Mouse (Mus musculus) layer of hippocampus, adult 18-20 months (tissue): ENCODE measurements around the gene Msl1. TPM values are rescaled to one million over a fixed set of nuclear protein-coding genes. Genes with fewer than 3 reads are reported as not detected.
A peak's percentile ranks its signal among the peaks of the same experiment; 100 is the strongest.

ENCODE experiments used
- DNase-seq, 2 experiments: peaks; one replicate each; pipeline ENCODE4 v3.0.0; 2022; ENCODE audit warnings: low spot score in 2 of 2
- total RNA-seq, 2 experiments: library from RNA; stranded (reverse); gene quantifications; 2 replicates each; pipeline ENCODE4 v1.2.3; 2021

The Msl1 gene
- total RNA-seq, 2 experiments from 2014 or later = 178 to 183 TPM

DNA sequence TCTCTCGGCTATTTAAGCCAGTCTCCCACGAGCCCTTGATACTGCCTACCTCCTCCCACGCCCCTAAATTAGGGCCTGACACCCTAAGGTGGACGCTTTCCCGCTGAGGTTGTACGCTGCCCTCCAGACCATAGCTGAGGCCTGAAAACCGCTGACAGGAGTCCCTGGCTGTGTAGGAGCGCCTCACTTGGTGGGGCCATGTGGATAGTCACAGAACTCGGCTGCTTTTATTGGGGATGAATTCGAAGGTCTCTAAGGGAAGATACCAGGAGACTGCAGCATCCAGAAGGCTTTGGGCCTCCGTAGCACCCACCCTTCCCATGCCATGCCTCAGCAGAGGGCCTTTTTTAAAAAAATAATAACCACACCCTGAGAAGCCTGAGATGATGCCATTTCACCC, 42.6 kb downstream of the Msl1 start:
- peak in 1 of 2 experiments; percentile 52 for DNase-seq

DNA sequence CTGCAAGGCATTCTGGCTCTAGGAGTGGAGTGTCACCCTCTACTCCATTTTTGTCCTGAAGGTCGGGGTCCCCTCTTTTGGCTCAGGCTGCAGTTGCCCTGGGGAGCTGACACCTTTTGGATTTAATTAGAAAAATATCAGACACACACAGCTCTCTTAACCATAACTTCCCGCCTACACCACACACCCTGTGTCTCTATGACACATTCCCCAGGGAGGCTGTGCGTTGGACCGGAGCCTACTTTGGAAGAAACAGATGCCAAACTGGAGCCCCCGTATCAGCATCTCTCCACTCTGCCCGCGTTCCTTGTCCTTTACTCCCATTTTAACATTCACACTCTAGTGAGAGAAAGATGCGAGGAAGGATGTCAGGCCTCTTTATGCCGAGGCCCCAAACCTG, 43.2 kb downstream of the Msl1 start:
- DNase-seq = peak; percentile 84 to 92

DNA sequence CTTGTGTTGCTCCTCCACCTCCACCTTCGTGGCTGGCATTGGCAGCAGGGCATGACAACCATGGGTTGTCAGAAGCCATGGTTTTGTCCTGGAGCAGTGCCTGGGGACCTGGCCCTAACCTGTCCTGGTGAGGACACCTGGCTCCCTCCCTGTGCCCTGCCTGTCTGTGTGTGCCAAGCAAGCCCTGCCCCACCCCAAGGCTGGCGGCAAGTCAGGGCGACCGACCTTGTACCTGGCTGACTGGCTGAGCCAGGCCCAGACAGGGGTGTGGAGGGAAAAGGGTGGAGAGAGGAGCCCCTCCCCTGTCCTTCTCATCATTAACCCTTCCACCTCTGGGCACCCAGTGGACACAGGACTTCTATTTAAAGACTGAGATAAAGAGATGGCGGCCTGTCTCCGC, 44.1 kb downstream of the Msl1 start:
- no peak for DNase-seq

DNA sequence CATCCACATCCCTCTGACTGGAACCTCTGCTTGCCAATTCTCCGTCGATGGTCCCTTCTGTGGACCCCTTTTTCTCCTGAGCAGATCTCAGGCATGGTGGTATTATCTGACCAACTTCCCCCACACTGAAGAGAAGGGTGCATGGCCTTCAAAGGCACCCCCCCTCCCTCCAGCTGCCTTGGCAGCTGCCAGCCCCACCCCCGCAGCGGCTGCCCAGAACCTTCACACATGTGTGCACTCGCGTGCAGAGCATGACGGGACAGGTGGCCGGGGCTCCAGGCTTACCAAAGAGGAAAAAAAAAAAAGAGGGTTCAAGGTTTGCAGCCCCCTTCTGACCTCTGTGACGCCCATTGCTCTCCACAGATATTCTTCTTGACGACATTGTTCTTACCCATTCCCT, 44.6 kb downstream of the Msl1 start:
- DNase-seq = no peak

DNA sequence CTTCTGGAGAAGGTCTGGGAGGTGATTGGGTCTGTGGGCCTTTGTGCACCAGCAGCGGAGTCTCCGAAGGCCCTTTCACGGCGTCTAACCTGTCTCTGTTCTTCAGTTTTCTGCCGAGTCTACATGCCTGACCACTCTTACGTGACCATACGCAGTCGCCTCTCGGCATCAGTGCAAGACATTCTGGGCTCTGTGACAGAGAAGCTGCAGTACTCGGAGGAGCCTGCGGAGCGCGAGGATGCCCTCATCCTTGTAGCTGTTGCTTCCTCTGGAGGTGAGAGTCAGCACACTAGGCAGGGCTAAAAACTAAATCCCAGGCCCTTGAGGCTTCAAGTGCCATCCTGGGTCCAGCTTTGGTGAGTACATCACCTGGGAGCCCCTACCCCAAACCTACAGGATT, 50.7 kb downstream of the Msl1 start:
- DNase-seq = no peak

DNA sequence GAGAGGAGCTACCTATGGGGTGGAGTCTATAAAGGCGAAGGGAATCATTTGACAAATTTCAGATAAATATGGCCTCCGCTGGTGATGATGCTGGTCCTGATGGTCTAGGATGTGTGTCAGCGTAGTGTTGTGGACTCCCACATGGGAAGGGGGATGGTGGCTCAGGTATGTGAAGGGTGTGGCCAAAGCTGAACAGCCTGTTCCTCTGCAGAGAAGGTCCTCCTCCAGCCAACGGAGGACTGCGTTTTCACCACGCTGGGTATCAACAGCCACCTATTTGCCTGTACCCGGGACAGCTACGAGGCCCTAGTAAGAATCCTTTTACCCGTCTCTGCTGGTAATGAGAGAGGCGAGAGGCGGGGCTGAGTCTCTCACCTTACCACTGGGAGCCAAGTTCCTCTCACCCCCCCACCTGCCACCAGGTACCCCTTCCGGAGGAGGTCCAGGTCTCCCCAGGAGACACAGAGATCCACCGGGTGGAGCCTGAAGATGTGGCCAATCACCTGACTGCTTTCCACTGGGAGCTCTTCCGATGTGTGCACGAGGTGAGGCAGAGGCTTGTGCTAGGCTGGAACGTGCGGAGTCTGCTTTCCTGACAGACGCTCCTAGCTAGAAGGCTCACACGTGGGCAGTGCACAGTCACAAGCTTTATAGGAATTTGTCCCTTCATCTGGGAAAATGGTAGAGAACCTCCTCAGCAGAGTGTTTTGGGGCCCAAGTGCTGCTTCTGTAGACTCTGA, 51.7 kb downstream of the Msl1 start:
- no peak for DNase-seq

DNA sequence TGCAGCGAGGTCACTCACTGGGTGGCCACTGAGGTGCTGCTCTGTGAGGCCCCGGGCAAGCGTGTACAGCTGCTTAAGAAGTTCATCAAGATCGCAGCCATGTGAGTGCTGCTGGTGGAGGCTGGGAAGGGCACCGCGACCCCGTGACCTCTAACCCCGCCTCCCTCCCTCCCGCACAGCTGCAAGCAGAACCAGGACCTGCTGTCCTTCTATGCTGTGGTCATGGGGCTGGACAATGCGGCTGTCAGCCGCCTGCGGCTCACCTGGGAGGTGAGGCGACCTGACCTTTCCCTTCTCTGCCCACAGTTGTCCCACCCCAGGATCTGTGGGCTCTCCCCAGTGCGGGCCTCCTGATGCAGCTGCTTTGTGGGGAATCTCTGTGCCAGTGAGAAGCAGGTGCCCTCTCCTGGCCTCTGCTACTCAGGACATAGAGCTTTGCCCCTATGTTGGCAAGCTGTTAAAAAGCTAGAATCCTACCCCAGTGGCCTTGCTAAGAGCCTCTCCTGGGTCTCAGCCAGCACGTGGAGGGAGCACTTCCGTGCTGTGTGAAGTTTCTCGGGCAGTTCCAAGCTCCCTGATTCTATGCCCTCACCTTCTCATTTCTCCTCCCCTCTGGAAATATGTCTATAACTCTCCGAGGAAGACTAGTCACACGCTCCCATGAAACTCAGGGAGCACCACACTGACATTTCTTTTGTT, 54.0 kb downstream of the Msl1 start:
- DNase-seq = no peak

DNA sequence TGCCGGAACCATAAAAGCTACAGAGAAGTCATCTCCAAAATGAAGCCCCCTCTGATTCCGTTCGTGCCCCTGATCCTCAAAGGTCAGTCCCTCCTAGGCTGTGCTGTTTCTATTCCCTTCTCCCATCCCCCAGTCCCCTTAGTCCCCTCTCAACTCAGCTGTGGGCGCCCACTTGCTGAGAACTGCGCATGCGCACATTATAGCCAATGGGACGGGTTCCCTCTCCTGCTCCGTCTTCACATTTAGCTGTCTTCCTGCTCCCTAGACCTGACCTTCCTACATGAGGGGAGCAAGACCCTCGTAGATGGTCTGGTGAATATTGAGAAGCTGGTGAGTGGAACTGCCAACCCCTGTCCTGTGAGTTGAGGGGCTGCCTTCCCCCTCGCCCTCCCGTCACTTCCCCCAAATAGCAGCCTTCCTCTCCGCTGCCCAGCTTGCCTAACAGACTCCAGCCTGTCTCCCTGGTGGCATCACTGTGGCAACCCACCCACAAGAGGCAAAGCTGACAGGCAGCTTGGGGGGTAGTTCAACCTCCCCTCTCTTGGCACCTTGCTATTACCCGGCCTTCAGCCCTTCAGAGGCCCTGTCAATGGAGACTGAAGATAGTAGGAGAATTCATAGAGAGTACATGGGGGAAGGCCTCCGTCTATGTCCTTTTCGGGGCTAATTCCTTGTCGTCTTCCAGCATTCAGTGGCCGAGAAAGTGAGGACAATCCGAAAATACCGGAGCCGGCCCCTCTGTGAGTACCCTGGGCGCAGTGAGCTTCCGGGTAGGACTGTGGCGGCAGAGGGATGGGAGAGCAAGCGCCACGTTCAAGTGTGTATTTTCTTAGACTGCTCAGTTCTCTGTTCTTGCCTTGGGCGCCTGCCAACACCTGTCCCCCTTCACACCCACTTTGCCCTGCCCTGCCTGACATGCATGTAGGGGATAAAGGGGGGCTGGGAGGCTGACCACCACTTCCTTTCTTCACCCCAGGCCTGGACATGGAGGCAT, 55.1 kb downstream of the Msl1 start:
- peak in 1 of 2 experiments; percentile 81 for DNase-seq

DNA sequence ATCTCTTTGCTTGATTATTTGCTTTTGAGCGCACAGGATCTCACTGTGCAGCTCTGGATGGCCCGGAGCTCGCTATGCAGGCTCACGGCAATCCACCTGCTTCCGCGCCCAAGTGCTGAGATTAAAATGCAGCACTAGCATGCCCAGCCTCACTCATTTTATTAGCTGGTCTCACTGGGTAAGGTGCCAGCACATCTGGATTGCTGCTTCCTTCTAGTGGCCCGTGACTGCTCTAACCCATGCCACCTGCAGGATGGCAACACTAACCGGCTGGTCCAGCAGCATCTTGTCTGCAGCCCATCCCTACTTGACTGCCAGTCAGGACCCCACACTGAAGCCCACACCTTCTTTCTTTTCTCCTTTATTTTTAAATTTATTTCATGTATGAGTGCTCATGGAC, 58.8 kb downstream of the Msl1 start:
- no peak for DNase-seq

DNA sequence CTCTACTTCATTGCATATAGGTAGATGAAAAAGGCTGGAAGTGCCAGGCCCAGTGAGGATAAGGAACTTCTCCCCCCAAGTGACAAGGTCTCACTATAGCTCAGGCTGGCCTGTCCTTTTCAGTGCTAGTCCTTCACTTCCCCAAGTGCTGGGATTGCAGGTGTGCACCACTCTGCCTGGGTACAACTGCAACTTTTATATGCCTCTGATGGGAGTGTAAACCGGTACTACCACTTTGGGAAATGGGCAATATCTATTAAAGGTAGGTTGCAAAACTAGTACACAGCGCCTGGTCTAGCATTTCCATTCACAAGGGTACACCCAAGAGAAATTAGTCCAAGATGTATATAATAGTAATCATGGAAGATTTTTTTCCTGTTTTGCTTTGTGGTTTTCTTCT, 59.3 kb downstream of the Msl1 start:
- no peak for DNase-seq

Other genes starting within 250 kb of the Msl1 start
- gene Ikzf3, start 249.5 kb upstream of the Msl1 start, total RNA-seq = not detected
- not detected for gene Zpbp2, start 244.4 kb upstream of the Msl1 start, total RNA-seq
- 10 to 100 TPM; 59.2 to 60.6 TPM for gene Ormdl3, start 208.1 kb upstream of the Msl1 start, total RNA-seq
- not detected for gene Lrrc3c, start 197.2 kb upstream of the Msl1 start, total RNA-seq
- 10 to 100 TPM; 11.6 to 11.8 TPM for gene Gm12355, start 169.9 kb upstream of the Msl1 start, total RNA-seq
- gene Gsdma3, start 169.2 kb upstream of the Msl1 start, total RNA-seq = not detected
- gene Gsdma2, start 148.8 kb upstream of the Msl1 start, total RNA-seq = not detected
- gene Gsdma, start 131.2 kb upstream of the Msl1 start, total RNA-seq = not detected
- 100 to 1,000 TPM; 126 to 131 TPM for gene Psmd3, start 113.0 kb upstream of the Msl1 start, total RNA-seq
- not detected for gene Csf3, start 94.3 kb upstream of the Msl1 start, total RNA-seq
- 100 to 1,000 TPM; 126 TPM for gene Med24, start 66.1 kb upstream of the Msl1 start, total RNA-seq
- 1,000 to 10,000 TPM; 1,110 to 1,111 TPM for gene Thra, start 54.9 kb upstream of the Msl1 start, total RNA-seq
- gene Nr1d1, start 20.2 kb upstream of the Msl1 start, total RNA-seq = 10 to 100 TPM; 66.6 to 84.3 TPM
- 10 to 100 TPM; 57.0 to 58.4 TPM for gene Casc3, start 9.4 kb downstream of the Msl1 start, total RNA-seq
- 100 to 1,000 TPM; 196 to 203 TPM for gene Rapgefl1, start 41.3 kb downstream of the Msl1 start, total RNA-seq
- 10 to 100 TPM; 75.9 to 80.7 TPM for gene Wipf2, start 68.1 kb downstream of the Msl1 start, total RNA-seq
- gene Cdc6, start 112.3 kb downstream of the Msl1 start, total RNA-seq = under 1 TPM; 0.36 to 0.79 TPM
- gene Rara, start 132.3 kb downstream of the Msl1 start, total RNA-seq = 10 to 100 TPM; 18.3 to 26.6 TPM
- 1 to 10 TPM in 1 of 2 experiments, under 1 TPM in 1; 0.52 to 1.2 TPM for gene Gjd3, start 187.5 kb downstream of the Msl1 start, total RNA-seq
- gene Top2a, start 228.7 kb downstream of the Msl1 start, total RNA-seq = under 1 TPM; 0.52 to 0.96 TPM
- gene Igfbp4, start 245.7 kb downstream of the Msl1 start, total RNA-seq = 10 to 100 TPM; 74.6 to 94.0 TPM